Mouse (Mus musculus): Measurements from ENCODE around the gene Notum.

DNA sequence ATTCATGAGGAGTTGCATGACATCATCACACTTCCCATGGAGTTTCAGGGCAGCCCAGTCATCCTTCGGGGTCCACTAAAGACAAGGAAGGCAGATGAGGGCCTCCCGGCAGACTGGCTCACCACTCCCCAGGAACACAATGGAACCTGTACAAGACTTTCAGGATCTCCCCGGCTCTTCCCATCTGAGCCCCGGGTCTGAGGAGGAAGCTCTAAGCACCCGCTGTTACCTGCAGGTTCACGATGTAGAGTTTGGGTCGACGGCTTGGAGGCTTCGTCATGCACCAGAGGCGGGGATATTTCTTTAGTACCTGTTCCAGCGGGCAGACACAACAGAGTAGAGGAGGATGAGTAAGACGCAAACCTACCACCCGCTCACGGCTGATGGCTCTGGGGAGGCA lies 40.8 kb downstream of the Notum start:
- TF ChIP-seq CTCF (IDR thresholded peaks at IDR 0.05; ENCODE audit: low read depth, low read length) (no peak), POLR2A (IDR thresholded peaks at IDR 0.05; ENCODE audit: extremely low read depth, insufficient read depth, low read length) (no peak)
